29 mouse cellular contexts compared by ENCODE assay signal in genomic region chr9:91131415-91132255, GRCm38 (mm10).
DNase-seq lines count a peak whose midpoint lies in the region; ATAC-seq and TF ChIP-seq lines count a peak whose summit lies in the region.
"Had no signal": no experiment of that assay in that cellular context is flagged by ENCODE, and none has a peak within 500 bp of the region (broad histone marks: within the 10 kb centered on the region; RNA-seq: fewer than 3 reads in every experiment).

No protein-coding gene starts in this region.

- ATAC-seq in cerebellum, adult (ENCODE audit: insufficient number of reproducible peaks, low FRiP score, low TSS enrichment) = no peak
- ATAC-seq: forebrain, embryonic 15.5 days; hindbrain, embryonic 16.5 days; intestine, embryonic 15.5 days; midbrain, embryonic 16.5 days had no signal

- DNase-seq in cerebellum, adult 11-12 months = peak; percentile 11
- DNase-seq in layer of hippocampus, adult 2 months (ENCODE audit: low spot score in 2 of 2) = no peak
- DNase-seq in layer of hippocampus, adult 9-11 months = no peak
- DNase-seq in cerebellum, adult 9-11 months = peak; percentile 22
- DNase-seq in B cell, adult 2 months = no peak
- no peak for DNase-seq in liver
- DNase-seq: adrenal gland, postnatal 14 days; gastrocnemius, adult 2 months; gastrocnemius, postnatal 36 days; heart, adult 18-20 months; heart, postnatal 4 days; kidney, adult 2 months; kidney, postnatal 36 days; layer of hippocampus, postnatal 36 days; lung, adult 2 months; lung, postnatal 10 days; right cerebral cortex, postnatal 25 days; spleen, adult 18-20 months; thymus, postnatal 14 days had no signal

- H3K4me3 ChIP-seq in layer of hippocampus, adult 2 months = no peak overlapping the region
- H3K4me3 ChIP-seq: forebrain, embryonic 15.5 days; gastrocnemius, adult 2 months; heart, embryonic 12.5 days; intestine, embryonic 15.5 days; limb, embryonic 10.5 days; limb, embryonic 15.5 days had no signal

- H3K27ac ChIP-seq in layer of hippocampus, adult 2 months = peak overlapping the region; percentile 24; the same call in 1 of the 2 replicates
- H3K27ac ChIP-seq: forebrain, embryonic 15.5 days; gastrocnemius, adult 2 months; intestine, embryonic 15.5 days; limb, embryonic 10.5 days; limb, embryonic 15.5 days; liver, embryonic 14.5 days; macrophage had no signal

- TF ChIP-seq CTCF in layer of hippocampus, adult 2 months (conservative IDR thresholded peaks at IDR 0.05) = no peak

Comparison
In these comparisons a context has a peak if more than half of its experiments do, and no peak if none do; other contexts are left out.
1. DNase-seq: peak in cerebellum, adult 11-12 months (single experiment) and cerebellum, adult 9-11 months (single experiment); none in layer of hippocampus, adult 2 months (0 of 2), layer of hippocampus, adult 9-11 months (single experiment), B cell, adult 2 months (0 of 2) and liver (single experiment).